Mouse (Mus musculus) C2C12 (cell line): ENCODE measurements at regions not wholly inside any gene's neighbourhood (a gene's known extent, or its start where the extent isn't known, plus 50 kb on each side); places are given as distances from the start of the nearest gene placed in this dataset.

Experiments
- CEBPB ChIP-seq: IDR thresholded peaks from one replicate; pipeline ENCODE4 v1.6.1; 2011; ENCODE audit warnings: low read depth, mild to moderate bottlenecking, control low read depth, moderate library complexity
- CTCF ChIP-seq: IDR thresholded peaks from one replicate; pipeline ENCODE4 v1.5.1; 2011; ENCODE audit not compliant: control insufficient read depth, insufficient read depth, insufficient read length
- MAX ChIP-seq: IDR thresholded peaks from one replicate; pipeline ENCODE4 v1.6.1; 2011; ENCODE audit warnings: mild to moderate bottlenecking, control low read depth
- USF1 ChIP-seq: IDR thresholded peaks from one replicate; pipeline ENCODE4 v1.6.1; 2011; ENCODE audit warnings: low read depth, mild to moderate bottlenecking, control low read depth, moderate library complexity

DNA sequence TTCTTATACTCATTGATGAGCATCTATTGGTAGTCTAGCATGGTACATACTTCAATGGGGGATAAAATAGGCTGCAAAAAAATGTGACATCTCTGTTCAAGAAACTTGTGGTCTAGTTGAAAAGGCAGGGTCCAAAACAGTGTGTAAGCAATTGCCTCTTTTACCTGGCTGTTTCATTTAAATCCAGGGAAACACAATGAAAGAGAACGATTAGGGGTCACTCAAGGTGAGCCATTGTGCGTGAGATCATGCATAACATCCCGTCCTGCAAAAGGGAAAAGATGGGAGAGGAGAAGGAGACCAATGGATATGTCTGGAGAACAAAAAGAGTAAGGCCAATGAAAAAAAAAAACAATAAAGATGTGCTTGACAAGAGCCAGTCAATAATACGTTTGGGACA lies 93.6 kb upstream of the Olfm4 start:
- TF ChIP-seq CTCF: no peak
- no peak for TF ChIP-seq USF1
- TF ChIP-seq MAX: no peak
- TF ChIP-seq CEBPB: no peak
